Mouse (Mus musculus): ENCODE results near the gene Phf23. TPM values are rescaled to one million over a fixed set of nuclear protein-coding genes. Genes with fewer than 3 reads are reported as not detected.
"Not testable (repeated sequence)": the region's sequence is repeated elsewhere in the genome, so short reads cannot be mapped to it uniquely, and the experiment has no call there.

Phf23 gene
- 44.2 and 45.3 TPM in 2 replicates for total RNA-seq (2017)

DNA sequence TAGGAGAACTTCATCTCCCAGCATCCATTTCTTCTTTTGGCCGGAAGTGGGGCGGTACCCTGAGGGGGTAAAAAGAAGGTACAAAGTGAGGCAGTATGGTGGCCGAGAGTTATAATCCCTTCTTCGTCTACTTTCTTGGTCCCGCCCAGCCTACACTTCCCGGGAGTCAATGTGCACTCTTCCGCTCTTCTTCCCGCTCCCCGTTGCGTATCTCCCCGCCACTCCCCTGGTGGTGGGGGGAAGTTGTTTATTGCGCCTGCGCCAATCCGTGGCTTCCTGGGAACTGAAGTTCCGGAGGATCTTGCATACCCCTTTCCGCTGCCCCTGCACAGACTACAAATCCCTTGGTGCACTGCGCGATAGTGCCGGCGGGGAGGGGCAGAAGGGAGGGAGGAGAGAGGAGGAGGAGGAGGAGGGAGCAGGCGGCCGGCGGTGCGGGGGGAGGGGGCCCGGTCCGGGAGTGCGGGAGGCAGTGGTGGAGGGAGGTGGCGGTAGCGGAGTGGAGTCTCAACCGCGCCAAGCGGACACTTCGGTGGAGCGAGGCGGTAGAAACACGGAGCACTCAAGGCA lies at the start of gene Phf23:
TSS of gene Phf23 (plus strand) at position 387 of the 570 bp plus-strand sequence.
- ATAC-seq (replicated peaks in 1 of 2; ENCODE audit: insufficient read depth in 1 of 2, low FRiP score in 2 of 2, low TSS enrichment in 1 of 2, low read depth in 1 of 2, poor library complexity in 2 of 2, severe bottlenecking in 2 of 2): peak; percentile 68 to 74

DNA sequence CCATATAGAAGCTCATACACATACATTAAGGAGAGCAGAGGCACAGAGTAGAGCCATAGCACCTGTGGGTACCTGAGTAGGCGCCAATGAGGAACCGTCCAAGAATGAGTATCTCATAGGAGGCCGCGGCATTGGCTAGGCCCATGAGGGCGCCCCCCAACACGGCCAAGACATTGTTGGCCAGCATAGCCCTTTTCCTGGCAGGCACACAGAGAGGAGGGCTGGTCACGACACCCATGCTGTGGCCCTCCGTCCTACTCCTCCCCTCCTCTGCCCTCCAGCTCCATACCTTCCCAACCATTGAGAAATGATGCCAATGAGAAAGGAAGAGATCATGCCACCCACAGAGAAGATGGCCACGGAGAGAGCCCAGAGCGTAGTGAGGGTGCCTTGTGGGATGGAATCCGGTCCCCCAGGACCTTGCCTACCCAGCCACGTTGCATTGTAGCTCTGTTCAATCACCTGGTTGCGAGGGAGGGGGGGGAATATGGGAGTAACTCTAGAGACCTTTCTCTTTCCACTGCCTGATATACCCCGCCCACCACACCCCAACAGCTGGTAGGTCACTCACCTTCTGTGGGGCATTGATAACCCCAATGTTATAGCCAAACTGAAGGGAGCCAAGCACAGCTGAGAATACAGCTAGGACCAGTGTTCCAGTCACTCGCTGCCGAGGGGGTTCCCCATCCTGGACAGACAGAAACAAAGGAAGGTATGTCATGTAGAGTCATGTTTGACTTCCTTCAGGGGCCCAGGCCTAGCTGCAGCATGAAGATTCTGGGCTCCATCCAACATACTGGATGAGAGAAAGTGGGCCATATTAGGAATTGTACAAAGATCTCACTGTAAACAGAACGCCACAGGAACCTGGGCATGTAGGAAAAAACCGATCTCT lies 49.3 kb upstream of the Phf23 start:
- no peak for ATAC-seq (replicated peaks in 1 of 2; ENCODE audit: insufficient read depth in 1 of 2, low FRiP score in 2 of 2, low TSS enrichment in 1 of 2, low read depth in 1 of 2, poor library complexity in 2 of 2, severe bottlenecking in 2 of 2)

GRCm38 (mm10) chr11:69947337-69948065 lies 48.1 kb upstream of the Phf23 start:
- no peak for ATAC-seq (replicated peaks in 1 of 2; ENCODE audit: insufficient read depth in 1 of 2, low FRiP score in 2 of 2, low TSS enrichment in 1 of 2, low read depth in 1 of 2, poor library complexity in 2 of 2, severe bottlenecking in 2 of 2)

DNA sequence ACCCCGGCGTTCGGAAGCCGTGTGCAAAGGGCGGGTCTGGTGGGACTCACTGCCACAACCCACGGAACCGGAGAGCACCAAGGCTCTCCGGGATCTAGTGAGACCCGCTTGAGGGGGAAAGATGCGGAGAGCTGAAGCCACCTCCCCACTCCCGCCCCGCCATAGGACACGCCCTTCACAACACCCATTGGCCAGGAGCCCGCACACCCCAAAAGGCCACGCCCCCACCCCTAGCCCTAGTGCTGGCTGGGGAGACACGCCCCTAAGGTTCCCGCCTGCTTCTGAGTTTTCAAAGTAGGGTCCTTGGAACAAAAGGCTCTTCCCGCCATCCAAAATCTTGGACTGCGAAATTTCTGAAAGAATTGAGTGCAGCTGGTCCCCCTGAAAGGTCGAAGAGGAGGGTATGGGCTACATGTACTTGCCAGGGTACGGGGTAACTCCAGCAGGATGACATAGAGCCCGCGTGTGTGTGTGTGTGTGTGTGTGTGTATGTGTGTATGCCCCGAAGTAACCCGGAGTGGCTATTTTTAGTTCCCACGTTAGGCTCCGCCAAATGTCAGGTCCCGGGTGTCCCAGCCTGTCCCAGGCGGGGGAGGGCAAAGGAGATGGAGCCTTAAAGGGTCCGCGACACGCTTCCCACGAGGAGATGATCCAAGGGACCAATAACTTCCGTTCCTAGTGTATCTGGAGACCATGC lies 47.4 kb upstream of the Phf23 start, which contains the start of gene Slc2a4:
TSS of gene Slc2a4 (minus strand) at position 123 of the 697 bp plus-strand sequence.
- ATAC-seq (replicated peaks in 1 of 2; ENCODE audit: insufficient read depth in 1 of 2, low FRiP score in 2 of 2, low TSS enrichment in 1 of 2, low read depth in 1 of 2, poor library complexity in 2 of 2, severe bottlenecking in 2 of 2): peak; percentile 87 to 90

- ATAC-seq (replicated peaks in 1 of 2; ENCODE audit: insufficient read depth in 1 of 2, low FRiP score in 2 of 2, low TSS enrichment in 1 of 2, low read depth in 1 of 2, poor library complexity in 2 of 2, severe bottlenecking in 2 of 2): peak; percentile 70 to 73
Measured at GRCm38 (mm10) chr11:69948763-69949150, 46.8 kb upstream of the Phf23 start.

DNA sequence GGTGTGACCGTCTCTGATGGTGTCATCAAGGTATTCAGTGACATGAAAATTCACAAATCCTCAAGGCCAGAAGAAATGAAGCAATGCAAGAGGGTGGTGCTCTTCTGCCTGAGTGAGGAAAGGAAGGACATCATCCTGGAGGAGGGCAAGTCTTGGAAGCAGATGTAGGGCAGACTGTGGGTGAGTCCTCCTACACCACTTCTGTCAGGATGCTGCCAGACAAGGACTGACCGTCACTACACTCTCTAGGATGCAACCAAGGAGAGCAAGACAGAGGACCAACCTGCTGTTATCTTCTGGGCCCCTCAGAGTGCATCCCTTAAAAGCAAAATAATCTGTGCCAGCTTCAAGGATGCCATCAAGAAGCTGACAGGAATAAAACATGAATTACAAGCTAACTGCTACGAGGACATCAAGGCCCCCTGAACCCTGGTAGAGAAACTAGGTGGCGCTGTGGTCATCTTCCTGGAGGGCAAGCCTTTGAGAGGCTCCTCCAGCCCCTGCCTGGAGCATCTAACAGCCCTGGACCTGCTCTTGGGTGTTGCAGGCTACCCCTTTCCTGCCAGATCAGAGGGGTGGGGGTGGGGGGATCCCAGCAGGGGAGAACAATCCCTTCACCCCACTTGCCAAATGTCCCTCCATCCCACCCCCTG lies 44.6 kb upstream of the Phf23 start:
- ATAC-seq (replicated peaks in 1 of 2; ENCODE audit: insufficient read depth in 1 of 2, low FRiP score in 2 of 2, low TSS enrichment in 1 of 2, low read depth in 1 of 2, poor library complexity in 2 of 2, severe bottlenecking in 2 of 2): no peak

GRCm38 (mm10) chr11:69952274-69952673 lies 43.3 kb upstream of the Phf23 start:
- no peak for ATAC-seq (replicated peaks in 1 of 2; ENCODE audit: insufficient read depth in 1 of 2, low FRiP score in 2 of 2, low TSS enrichment in 1 of 2, low read depth in 1 of 2, poor library complexity in 2 of 2, severe bottlenecking in 2 of 2)

- no peak for ATAC-seq (replicated peaks in 1 of 2; ENCODE audit: insufficient read depth in 1 of 2, low FRiP score in 2 of 2, low TSS enrichment in 1 of 2, low read depth in 1 of 2, poor library complexity in 2 of 2, severe bottlenecking in 2 of 2)
Measured at GRCm38 (mm10) chr11:69953267-69953915, 42.2 kb upstream of the Phf23 start.

DNA sequence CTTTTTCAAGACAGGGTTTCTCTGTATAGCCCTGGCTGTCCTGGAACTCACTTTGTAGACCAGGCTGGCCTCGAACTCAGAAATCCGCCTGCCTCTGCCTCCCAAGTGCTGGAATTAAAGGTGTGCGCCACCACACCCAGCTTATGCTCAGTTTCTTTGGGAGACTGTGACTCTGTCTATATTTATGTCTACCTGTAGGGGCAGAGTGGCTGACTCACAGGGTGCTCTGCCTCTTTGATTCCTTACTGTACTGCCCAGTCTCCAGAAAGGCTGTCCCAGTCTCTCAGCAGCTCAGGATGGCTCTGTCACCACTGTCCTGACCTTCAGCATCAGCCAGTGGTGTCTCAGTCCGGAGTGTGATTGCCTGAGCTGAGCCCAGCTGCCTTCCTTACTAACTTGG lies 40.0 kb upstream of the Phf23 start:
- ATAC-seq (replicated peaks in 1 of 2; ENCODE audit: insufficient read depth in 1 of 2, low FRiP score in 2 of 2, low TSS enrichment in 1 of 2, low read depth in 1 of 2, poor library complexity in 2 of 2, severe bottlenecking in 2 of 2): not testable (repeated sequence)

DNA sequence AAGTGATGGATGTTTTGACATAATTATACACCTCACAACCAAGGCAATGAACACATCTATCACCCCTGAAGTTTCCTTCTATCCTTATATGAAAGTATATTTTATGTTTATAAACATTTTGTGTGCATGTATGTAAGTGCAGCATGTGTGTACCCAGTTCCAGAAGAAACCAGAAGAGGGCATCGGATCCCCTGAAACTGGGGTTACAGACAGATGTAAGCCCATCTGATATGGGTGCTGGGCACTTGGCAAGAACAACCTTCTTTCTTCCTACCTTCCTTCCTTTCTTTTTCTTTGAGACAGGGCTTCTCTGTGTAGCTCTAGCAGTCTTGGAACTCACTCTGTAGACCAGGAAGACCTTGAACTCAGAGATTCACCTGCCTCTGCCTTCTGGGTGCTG lies 39.4 kb upstream of the Phf23 start:
- no peak for ATAC-seq (replicated peaks in 1 of 2; ENCODE audit: insufficient read depth in 1 of 2, low FRiP score in 2 of 2, low TSS enrichment in 1 of 2, low read depth in 1 of 2, poor library complexity in 2 of 2, severe bottlenecking in 2 of 2)

DNA sequence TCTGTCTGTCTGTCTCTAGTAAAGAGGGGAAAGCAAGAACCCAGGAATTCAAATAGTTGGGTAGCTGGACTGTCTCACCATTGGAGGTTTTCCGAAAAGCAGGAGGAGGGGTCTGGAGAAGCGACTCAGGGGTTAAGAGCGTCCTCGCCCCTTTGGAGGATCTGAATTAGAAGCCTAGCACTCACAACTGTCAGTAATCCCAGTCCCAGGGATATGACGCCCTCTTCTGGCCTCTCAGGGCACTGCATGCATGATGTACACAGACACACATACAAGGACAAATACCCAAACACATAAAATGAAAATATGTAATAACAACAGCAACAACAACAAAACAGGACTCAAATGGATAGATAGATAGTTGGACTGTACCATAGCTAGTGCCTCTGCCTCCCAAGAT lies 35.0 kb upstream of the Phf23 start:
- no peak for ATAC-seq (replicated peaks in 1 of 2; ENCODE audit: insufficient read depth in 1 of 2, low FRiP score in 2 of 2, low TSS enrichment in 1 of 2, low read depth in 1 of 2, poor library complexity in 2 of 2, severe bottlenecking in 2 of 2)

- no peak for ATAC-seq (replicated peaks in 1 of 2; ENCODE audit: insufficient read depth in 1 of 2, low FRiP score in 2 of 2, low TSS enrichment in 1 of 2, low read depth in 1 of 2, poor library complexity in 2 of 2, severe bottlenecking in 2 of 2)
Measured at GRCm38 (mm10) chr11:69961841-69962240, 33.7 kb upstream of the Phf23 start.

- ATAC-seq (replicated peaks in 1 of 2; ENCODE audit: insufficient read depth in 1 of 2, low FRiP score in 2 of 2, low TSS enrichment in 1 of 2, low read depth in 1 of 2, poor library complexity in 2 of 2, severe bottlenecking in 2 of 2): no peak
Measured at GRCm38 (mm10) chr11:69964650-69965270, 30.8 kb upstream of the Phf23 start, which contains the start of gene Cldn7. Cldn7 (plus strand) TSS chr11:69964779.

- ATAC-seq (replicated peaks in 1 of 2; ENCODE audit: insufficient read depth in 1 of 2, low FRiP score in 2 of 2, low TSS enrichment in 1 of 2, low read depth in 1 of 2, poor library complexity in 2 of 2, severe bottlenecking in 2 of 2): no peak
Measured at GRCm38 (mm10) chr11:69965271-69966005, 30.1 kb upstream of the Phf23 start.

GRCm38 (mm10) chr11:69966006-69966859 lies 29.3 kb upstream of the Phf23 start:
- peak; percentile 36 to 40; a peak in 1 of 4 replicates for ATAC-seq (replicated peaks in 1 of 2; ENCODE audit: insufficient read depth in 1 of 2, low FRiP score in 2 of 2, low TSS enrichment in 1 of 2, low read depth in 1 of 2, poor library complexity in 2 of 2, severe bottlenecking in 2 of 2)
